Mouse (Mus musculus): ENCODE measurements around the gene Olfr1358. TPM values are rescaled to one million over a fixed set of nuclear protein-coding genes. Genes with fewer than 3 reads are reported as not detected.
A peak's percentile ranks its signal among the peaks of the same experiment; 100 is the strongest.
"Not testable (repeated sequence)": the region's sequence is repeated elsewhere in the genome, so short reads cannot be mapped to it uniquely, and the experiment has no call there.

Olfr1358 gene
- not detected in 2 replicates for polyA plus RNA-seq (2015; fragmentation: Nextera tagmentation; extraction: Ambion mirVana)

- H3K9ac ChIP-seq: no peak within 1 kb of the TSS
- no peak within 1 kb of the TSS for H3K4me2 ChIP-seq
- ATAC-seq (ENCODE audit: low FRiP score): no peak
- no peak within 1 kb of the TSS for H3K27ac ChIP-seq
- H3K27me3 ChIP-seq: no peaks in the 10 kb centered on the region
- no peak within 1 kb of the TSS for H3K4me3 ChIP-seq
- H3K36me3 ChIP-seq: no peaks in the 10 kb centered on the region
- H3K9me3 ChIP-seq: no peaks in the 10 kb centered on the region
- no peaks in the 10 kb centered on the region for H3K4me1 ChIP-seq (replicated peaks)
Observed at GRCm38 (mm10) chr10:78517128-78517527, at the start of gene Olfr1358. Gene Olfr1358, plus strand, starts transcription at chr10:78517428.

GRCm38 (mm10) chr10:78467761-78468310 is 49.4 kb upstream of the Olfr1358 start:
- 45% methylated on average over 2 of the region's 2 CpGs for WGBS
- Histone ChIP-seq H3K27ac (no peak overlapping the region), H3K27me3 (peaks cover 10% of the 10 kb centered on the region; the same call in 1 of the 2 replicates)

GRCm38 (mm10) chr10:78470582-78471313 is 46.5 kb upstream of the Olfr1358 start:
- Histone ChIP-seq H3K4me2 (peak overlapping the region; percentile 23), H3K4me1 (replicated peaks) (peaks cover 10% of the 10 kb centered on the region), H3K27me3 (peaks cover 5% of the 10 kb centered on the region; the same call in 1 of the 2 replicates), H3K9me3 (no peaks in the 10 kb centered on the region), H3K9ac (no peak overlapping the region), H3K27ac (peak overlapping the region; percentile 2; the same call in 1 of the 2 replicates), H3K36me3 (no peaks in the 10 kb centered on the region), H3K4me3 (no peak overlapping the region; the same call in 1 of the 2 replicates)
- peak; percentile 75 for ATAC-seq (ENCODE audit: low FRiP score)
- WGBS: 17% methylated on average over 15 of the region's 15 CpGs

More at GRCm38 (mm10) chr10:78467761-78468310, 49.4 kb upstream of the Olfr1358 start:
- Histone ChIP-seq H3K4me1 (replicated peaks) (peaks cover 25% of the 10 kb centered on the region), H3K9ac (no peak overlapping the region), H3K9me3 (no peaks in the 10 kb centered on the region), H3K4me2 (no peak overlapping the region), H3K36me3 (no peaks in the 10 kb centered on the region), H3K4me3 (no peak overlapping the region)
- ATAC-seq (ENCODE audit: low FRiP score): no peak

DNA sequence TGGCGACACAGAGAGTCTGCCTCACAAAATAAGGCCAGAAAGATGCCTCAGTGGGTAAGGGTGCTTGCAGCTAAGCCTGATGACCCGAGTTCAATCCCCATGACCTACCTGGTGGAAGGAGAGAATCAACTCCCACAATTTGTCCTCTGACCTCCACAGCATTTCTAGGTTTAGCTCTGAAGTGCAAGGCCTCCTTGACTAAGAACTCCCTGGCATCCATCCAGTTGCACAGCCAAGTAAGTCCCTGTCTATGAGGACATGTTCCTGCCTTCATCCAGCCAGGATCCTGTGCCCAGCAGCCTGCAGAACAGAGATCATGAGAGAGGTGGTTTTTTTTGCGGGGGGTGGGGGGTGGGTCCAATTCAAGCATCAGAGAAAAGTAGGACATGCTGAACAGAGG is 45.2 kb upstream of the Olfr1358 start:
- no peaks in the 10 kb centered on the region for H3K9me3 ChIP-seq
- H3K4me3 ChIP-seq: no peak overlapping the region
- H3K27me3 ChIP-seq: peaks cover 5% of the 10 kb centered on the region; the same call in 1 of the 2 replicates
- H3K4me2 ChIP-seq: no peak overlapping the region
- H3K4me1 ChIP-seq (replicated peaks): peaks cover 10% of the 10 kb centered on the region
- no peak for ATAC-seq (ENCODE audit: low FRiP score)
- no peaks in the 10 kb centered on the region for H3K36me3 ChIP-seq
- no peak overlapping the region for H3K9ac ChIP-seq
- H3K27ac ChIP-seq: no peak overlapping the region
- 83% methylated on average over 3 of the region's 3 CpGs for WGBS

- no peak for ATAC-seq (ENCODE audit: low FRiP score)
- H3K9me3 ChIP-seq: no peaks in the 10 kb centered on the region
- peaks cover 10% of the 10 kb centered on the region for H3K4me1 ChIP-seq (replicated peaks)
- WGBS: 56% methylated on average over 5 of the region's 5 CpGs
- H3K36me3 ChIP-seq: no peaks in the 10 kb centered on the region
- peaks cover 5% of the 10 kb centered on the region; the same call in 1 of the 2 replicates for H3K27me3 ChIP-seq
- H3K4me3 ChIP-seq: no peak overlapping the region
- no peak overlapping the region for H3K9ac ChIP-seq
- H3K27ac ChIP-seq: no peak overlapping the region
- H3K4me2 ChIP-seq: no peak overlapping the region
Observed at GRCm38 (mm10) chr10:78473434-78473833, 43.8 kb upstream of the Olfr1358 start.

DNA sequence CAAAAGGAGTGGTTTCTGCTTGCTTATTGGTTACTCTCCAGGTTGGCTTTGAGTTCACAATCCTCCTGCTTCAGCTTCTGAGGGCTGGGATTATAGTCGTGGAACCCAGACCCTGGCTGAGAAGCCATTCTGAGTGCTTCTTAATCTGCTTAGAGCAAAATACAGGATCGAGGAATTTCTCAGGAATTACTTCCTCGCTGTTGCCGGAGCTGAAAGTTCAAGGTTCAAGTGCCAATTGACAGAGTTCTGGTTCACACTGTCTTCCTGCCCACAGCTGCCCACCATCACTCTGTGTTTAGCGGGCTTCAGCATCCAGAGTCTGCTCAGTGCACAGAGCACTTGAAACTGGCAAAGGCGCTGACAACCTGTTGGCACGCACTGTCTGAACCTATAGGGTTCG is 42.5 kb upstream of the Olfr1358 start:
- Histone ChIP-seq H3K27me3 (peaks cover 5% of the 10 kb centered on the region; the same call in 1 of the 2 replicates), H3K4me1 (replicated peaks) (peaks cover 10% of the 10 kb centered on the region), H3K9me3 (no peaks in the 10 kb centered on the region), H3K4me3 (no peak overlapping the region), H3K9ac (no peak overlapping the region), H3K27ac (no peak overlapping the region), H3K4me2 (no peak overlapping the region), H3K36me3 (no peaks in the 10 kb centered on the region)
- 79% methylated on average over 8 of the region's 8 CpGs for WGBS
- ATAC-seq (ENCODE audit: low FRiP score): no peak

GRCm38 (mm10) chr10:78476821-78477220 is 40.4 kb upstream of the Olfr1358 start:
- WGBS: 73% methylated on average over 4 of the region's 4 CpGs
- Histone ChIP-seq H3K27ac (no peak overlapping the region), H3K27me3 (peaks cover 10% of the 10 kb centered on the region; the same call in 1 of the 2 replicates), H3K9me3 (no peaks in the 10 kb centered on the region), H3K4me1 (replicated peaks) (peaks cover 6% of the 10 kb centered on the region), H3K36me3 (no peaks in the 10 kb centered on the region), H3K9ac (no peak overlapping the region), H3K4me3 (no peak overlapping the region), H3K4me2 (no peak overlapping the region)
- no peak for ATAC-seq (ENCODE audit: low FRiP score)

DNA sequence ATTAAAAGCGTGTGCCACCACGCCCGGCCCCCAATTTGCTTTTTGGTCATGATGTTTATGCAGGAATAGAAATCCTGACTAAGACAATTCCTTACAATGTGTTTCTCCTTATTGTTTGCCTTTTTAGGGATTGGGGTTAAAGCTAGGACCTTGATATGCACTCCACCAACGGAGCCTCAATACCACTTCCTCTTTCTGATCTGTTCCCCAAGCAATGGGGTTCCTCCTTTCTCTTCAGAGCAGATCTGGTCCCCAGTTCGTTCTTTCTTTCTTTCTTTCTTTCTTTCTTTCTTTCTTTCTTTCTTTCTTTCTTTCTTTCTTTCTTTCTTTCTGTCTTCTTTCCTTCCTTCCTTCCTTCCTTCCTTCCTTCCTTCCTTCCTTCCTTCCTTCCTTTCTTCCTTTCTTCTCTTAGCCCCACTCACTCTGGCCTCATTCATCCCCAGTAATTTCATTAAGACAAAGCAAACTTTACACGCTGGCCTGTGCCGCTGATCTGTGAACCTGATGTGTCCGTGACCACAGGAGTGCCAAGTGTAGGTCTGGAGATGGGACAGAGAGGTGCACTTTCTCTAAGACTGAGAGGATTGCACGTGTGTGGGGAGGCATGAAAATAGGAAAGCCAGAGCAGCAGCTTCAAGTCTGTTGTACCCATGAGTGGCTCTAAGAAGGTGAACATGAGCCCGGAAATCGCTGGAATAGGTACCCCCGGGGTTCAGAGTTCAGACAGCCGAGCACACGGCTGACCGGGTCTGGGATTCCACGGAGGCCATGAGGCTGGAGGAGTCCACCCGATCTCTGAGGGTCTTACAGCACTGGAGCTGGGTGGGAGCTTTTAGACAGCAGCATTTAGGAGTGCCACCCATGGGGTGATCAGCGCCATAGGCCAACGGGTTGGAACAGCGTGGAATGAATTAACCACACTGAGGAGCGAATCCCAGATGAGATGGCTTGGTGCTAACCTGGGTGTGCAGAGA is 36.0 kb upstream of the Olfr1358 start:
- Histone ChIP-seq H3K9me3 (no peaks in the 10 kb centered on the region), H3K27ac (no peak overlapping the region), H3K9ac (peak overlapping the region; percentile 74), H3K36me3 (no peaks in the 10 kb centered on the region), H3K4me3 (peak overlapping the region; percentile 54), H3K4me1 (replicated peaks) (peaks cover 11% of the 10 kb centered on the region), H3K27me3 (peaks cover 24% of the 10 kb centered on the region), H3K4me2 (peak overlapping the region; percentile 90)
- WGBS: 40% methylated on average over 21 of the region's 21 CpGs
- no peak; the same call in none of the 2 replicates for ATAC-seq (ENCODE audit: low FRiP score)

- Histone ChIP-seq H3K27ac (no peak overlapping the region), H3K27me3 (peaks cover 31% of the 10 kb centered on the region), H3K4me1 (replicated peaks) (peaks cover 11% of the 10 kb centered on the region), H3K9me3 (no peaks in the 10 kb centered on the region), H3K4me2 (peak overlapping the region; percentile 90), H3K4me3 (peak overlapping the region; percentile 54), H3K36me3 (no peaks in the 10 kb centered on the region), H3K9ac (peak overlapping the region; percentile 74)
- ATAC-seq (ENCODE audit: low FRiP score): peak; percentile 96
- under 1% methylated on average over 35 of the region's 35 CpGs for WGBS
Observed at GRCm38 (mm10) chr10:78481928-78482499, 35.2 kb upstream of the Olfr1358 start.

DNA sequence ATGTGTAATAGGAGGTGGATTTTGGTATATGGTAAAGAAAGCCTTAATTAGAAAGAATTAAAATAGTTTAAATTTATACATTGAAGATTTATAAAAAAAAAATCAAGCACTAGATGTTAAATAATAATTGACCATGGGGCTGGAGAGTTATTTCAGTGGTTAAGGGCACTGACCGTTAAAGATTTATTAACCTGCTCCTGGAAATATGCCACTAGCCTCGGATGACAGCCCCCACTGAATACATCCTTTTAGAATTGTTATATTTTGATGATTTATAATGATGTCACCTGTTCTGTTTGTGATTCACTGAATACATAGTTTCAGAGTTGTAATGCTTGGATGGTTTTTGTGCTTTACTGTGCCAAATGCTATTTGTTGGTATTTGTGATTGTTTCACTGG is 31.9 kb upstream of the Olfr1358 start:
- not testable (repeated sequence) for H3K36me3 ChIP-seq; ATAC-seq (ENCODE audit: low FRiP score); H3K9ac ChIP-seq; H3K4me3 ChIP-seq; H3K9me3 ChIP-seq; H3K4me2 ChIP-seq; H3K27ac ChIP-seq
- peaks cover 36% of the 10 kb centered on the region for H3K27me3 ChIP-seq
- WGBS: 71% methylated on average over 2 of the region's 2 CpGs
- H3K4me1 ChIP-seq (replicated peaks): peaks cover 11% of the 10 kb centered on the region

DNA sequence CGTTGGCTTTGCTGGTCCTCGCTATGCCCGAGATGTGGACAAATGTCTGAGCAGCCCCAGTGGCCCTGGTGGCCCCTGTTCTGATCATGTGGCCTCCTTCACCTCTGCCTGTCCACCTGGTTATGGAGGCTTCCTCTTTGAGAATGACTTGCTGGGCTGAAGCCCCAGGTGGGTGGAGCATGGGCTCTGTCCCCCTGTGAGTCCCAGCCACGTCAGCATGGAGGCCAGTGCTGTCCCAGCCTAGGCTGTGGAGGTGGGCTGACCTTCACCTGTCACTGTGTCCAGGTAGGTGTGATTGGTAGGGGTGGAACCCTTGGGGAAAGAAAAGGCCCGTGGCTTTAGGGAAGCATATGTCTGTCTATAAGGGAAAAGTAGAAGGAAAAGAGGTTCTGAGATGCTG is 30.4 kb upstream of the Olfr1358 start:
- H3K9me3 ChIP-seq: no peaks in the 10 kb centered on the region
- H3K9ac ChIP-seq: no peak overlapping the region
- no peak overlapping the region for H3K4me3 ChIP-seq
- ATAC-seq (ENCODE audit: low FRiP score): no peak
- H3K4me1 ChIP-seq (replicated peaks): peaks cover 4% of the 10 kb centered on the region
- peaks cover 31% of the 10 kb centered on the region for H3K27me3 ChIP-seq
- H3K36me3 ChIP-seq: no peaks in the 10 kb centered on the region
- H3K27ac ChIP-seq: no peak overlapping the region
- no peak overlapping the region for H3K4me2 ChIP-seq
- WGBS: 69% methylated on average over 5 of the region's 5 CpGs

Data from hindbrain, embryonic 13.5 days (tissue).